Mouse (Mus musculus) erythroid progenitor cell, adult 5-6 weeks (primary cell): ENCODE measurements around the gene Ndufa7. TPM values are rescaled to one million over a fixed set of nuclear protein-coding genes. Genes with fewer than 3 reads are reported as not detected.

ENCODE experiments used
- ATAC-seq: replicated peaks from 2 replicates; pipeline ENCODE4 v1.8.0; 2016; ENCODE audit warnings: moderate number of reproducible peaks, mild to moderate bottlenecking, moderate TSS enrichment, inconsistent platforms; ENCODE audit not compliant: poor library complexity, low FRiP score, severe bottlenecking
- total RNA-seq, 2 experiments: library from RNA; stranded (forward) in 1 of 2; stranded (reverse) in 1 of 2; fragments of 150-400 nt in 1 of 2; fragments of 186-747, 209-891 nt in 1 of 2; gene quantifications; 2 replicates each; pipeline versions ENCODE4 v1.2.3 to v1.2.4; 2015 to 2017; ENCODE audit warnings: low replicate concordance in 2 of 2

Ndufa7 gene
- total RNA-seq (2015; ENCODE audit: low replicate concordance) (95.5 and 109 TPM in 2 replicates), total RNA-seq (2017; ENCODE audit: low replicate concordance) (42.4 and 46.1 TPM in 2 replicates)

GRCm38 (mm10) chr17:33824084-33824996 lies at the start of gene Ndufa7, which contains the start of gene Rps28:
Gene Ndufa7, plus strand, starts transcription at chr17:33824572.
Gene Rps28, minus strand, starts transcription at chr17:33824562.
- peak; percentile 97 for ATAC-seq

GRCm38 (mm10) chr17:33774573-33775155 lies 49.7 kb upstream of the Ndufa7 start:
- ATAC-seq, result no peak

GRCm38 (mm10) chr17:33775287-33775686 lies 49.1 kb upstream of the Ndufa7 start:
- no peak for ATAC-seq

GRCm38 (mm10) chr17:33779271-33779966 lies 45.0 kb upstream of the Ndufa7 start:
- no peak for ATAC-seq

GRCm38 (mm10) chr17:33779967-33780295 lies 44.4 kb upstream of the Ndufa7 start:
- ATAC-seq, result no peak

GRCm38 (mm10) chr17:33780431-33780830 lies 43.9 kb upstream of the Ndufa7 start:
- no peak for ATAC-seq

- ATAC-seq, result peak; percentile 70
These were observed 43.0 kb upstream of the Ndufa7 start, which contains the start of gene Angptl4 for GRCm38 (mm10) chr17:33781124-33781977. Gene Angptl4, minus strand, starts transcription at chr17:33781830.

GRCm38 (mm10) chr17:33782067-33782466 lies 42.3 kb upstream of the Ndufa7 start:
- ATAC-seq, result no peak

- no peak for ATAC-seq
These were observed 41.0 kb upstream of the Ndufa7 start for GRCm38 (mm10) chr17:33783408-33783807.

- no peak for ATAC-seq
These were observed 39.4 kb upstream of the Ndufa7 start for GRCm38 (mm10) chr17:33784939-33785338.

- no peak for ATAC-seq
These were observed 38.0 kb upstream of the Ndufa7 start for GRCm38 (mm10) chr17:33786375-33786774.

GRCm38 (mm10) chr17:33788732-33789131 lies 35.6 kb upstream of the Ndufa7 start:
- ATAC-seq, result no peak

GRCm38 (mm10) chr17:33798306-33798705 lies 26.1 kb upstream of the Ndufa7 start:
- no peak for ATAC-seq

GRCm38 (mm10) chr17:33799277-33799676 lies 25.1 kb upstream of the Ndufa7 start:
- no peak for ATAC-seq

GRCm38 (mm10) chr17:33802221-33802620 lies 22.2 kb upstream of the Ndufa7 start:
- ATAC-seq, result peak; percentile 49

GRCm38 (mm10) chr17:33804205-33804604 lies 20.2 kb upstream of the Ndufa7 start:
- no peak for ATAC-seq

GRCm38 (mm10) chr17:33804745-33805144 lies 19.6 kb upstream of the Ndufa7 start:
- ATAC-seq, result no peak

GRCm38 (mm10) chr17:33807181-33807888 lies 17.0 kb upstream of the Ndufa7 start:
- no peak for ATAC-seq

GRCm38 (mm10) chr17:33808192-33808591 lies 16.2 kb upstream of the Ndufa7 start:
- no peak for ATAC-seq
